Mouse (Mus musculus) granulocyte monocyte progenitor cell, adult 5-6 weeks (primary cell): ENCODE results near the gene Serpinb3b. TPM values are rescaled to one million over a fixed set of nuclear protein-coding genes. Genes with fewer than 3 reads are reported as not detected.
"Not testable (repeated sequence)": the region's sequence is repeated elsewhere in the genome, so short reads cannot be mapped to it uniquely, and the experiment has no call there.

Experiments
- ATAC-seq: replicated peaks from 2 replicates; pipeline ENCODE4 v1.8.0; 2016; ENCODE audit warnings: mild to moderate bottlenecking, moderate TSS enrichment, inconsistent platforms; ENCODE audit not compliant: poor library complexity, severe bottlenecking
- total RNA-seq, 2 experiments: library from RNA; stranded (forward) in 1 of 2; stranded (reverse) in 1 of 2; fragments of 200-712, 200-1000 nt in 1 of 2; fragments of >200 nt in 1 of 2; fragmentation: Nextera tagmentation in 1 of 2; gene quantifications; 2 replicates each; pipeline ENCODE4 v1.2.3; 2014 to 2017

The Serpinb3b gene
- not detected in 2 replicates for total RNA-seq (2014; fragmentation: Nextera tagmentation)
- total RNA-seq (2017), result not detected in 2 replicates

DNA sequence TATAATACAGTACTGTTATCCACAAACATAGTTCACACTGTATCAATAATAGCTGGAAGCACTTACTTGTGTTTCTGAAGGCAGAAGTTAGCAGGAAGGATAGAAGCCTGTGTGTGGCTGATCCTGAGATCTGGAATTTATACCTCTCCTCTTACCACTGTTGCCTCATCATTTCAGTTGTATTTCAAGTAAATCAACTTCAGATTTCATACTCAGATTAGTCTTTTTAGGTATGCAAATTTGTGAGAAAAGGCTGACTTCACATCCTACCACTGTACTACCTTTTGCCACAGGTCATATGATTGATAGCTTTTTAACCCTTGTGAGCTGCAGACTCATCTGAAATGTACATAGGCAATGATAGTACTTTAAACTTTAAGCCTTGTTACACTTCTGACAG, at the start of gene Serpinb3b, which contains the start of gene Serpinb3c:
Gene Serpinb3b (minus strand): TSS at position 101 of the 400 bp plus-strand sequence.
Gene Serpinb3c (minus strand): TSS at position 111 of the 400 bp plus-strand sequence.
- ATAC-seq, result not testable (repeated sequence)

DNA sequence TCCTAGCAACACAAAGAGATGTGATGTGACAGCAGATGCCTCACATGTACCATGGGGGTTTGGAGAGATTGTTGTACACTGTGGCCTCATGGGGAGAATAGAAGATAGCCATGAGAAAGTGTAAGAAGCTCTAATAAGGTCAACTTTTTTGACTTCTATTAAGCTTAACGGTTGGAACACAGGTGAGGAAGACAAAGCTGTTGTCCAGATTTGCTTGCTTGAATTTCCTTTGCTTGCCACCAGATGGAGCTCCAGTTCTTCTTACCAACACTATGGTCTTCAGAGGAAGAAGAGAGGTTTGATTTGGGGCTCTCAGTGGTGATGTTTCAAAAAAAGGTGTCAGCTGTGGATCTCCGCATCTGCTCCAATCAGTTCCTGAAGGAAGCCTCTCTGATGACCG, 35.0 kb downstream of the Serpinb3b start:
- peak; percentile 93 for ATAC-seq

DNA sequence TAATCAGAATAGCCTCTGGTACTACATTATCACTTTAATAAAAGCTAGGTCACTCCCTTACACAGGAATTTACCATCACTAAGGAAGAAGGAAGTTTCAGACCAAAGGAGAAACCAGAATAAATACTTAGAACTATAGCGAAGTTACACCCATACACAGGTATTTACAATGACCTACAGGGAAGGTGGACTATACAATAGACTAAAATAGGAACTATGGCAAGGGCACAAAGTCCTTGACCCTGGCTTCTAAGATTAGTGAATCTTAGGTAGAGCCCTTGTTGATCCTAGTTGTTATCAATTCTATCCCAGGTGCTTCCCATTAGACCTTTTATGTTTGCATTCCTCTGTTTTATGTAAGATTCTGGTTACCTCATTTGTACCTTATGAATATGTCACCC, 60.9 kb downstream of the Serpinb3b start:
- not testable (repeated sequence) for ATAC-seq

DNA sequence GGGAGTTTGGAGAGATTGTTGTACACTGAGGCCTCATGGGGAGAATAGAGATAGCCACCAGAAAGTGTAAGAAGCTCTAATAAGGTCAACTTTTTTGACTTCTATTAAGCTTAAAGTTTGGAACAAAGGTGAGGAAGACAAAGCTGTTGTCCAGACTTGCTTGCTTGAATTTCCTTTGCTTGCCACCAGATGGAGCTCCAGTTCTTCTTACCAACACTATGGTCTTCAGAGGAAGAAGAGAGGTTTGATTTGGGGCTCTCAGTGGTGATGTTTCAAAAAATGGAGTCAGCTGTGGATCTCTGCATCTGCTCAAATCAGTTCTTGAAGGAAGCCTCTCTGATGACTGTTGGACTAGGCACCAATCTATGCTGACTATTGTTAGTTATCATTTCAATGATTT, 150.7 kb downstream of the Serpinb3b start:
- ATAC-seq, result peak; percentile 90

Other genes with a start within 250 kb of the Serpinb3b start
- gene Serpinb3a, start 226.1 kb downstream of the Serpinb3b start, total RNA-seq (2014; fragmentation: Nextera tagmentation), result not detected in 2 replicates
- not detected in 2 replicates for gene Serpinb3a, start 226.1 kb downstream of the Serpinb3b start, total RNA-seq (2017)
- not detected in 2 replicates for gene Serpinb3d, start 194.9 kb downstream of the Serpinb3b start, total RNA-seq (2014; fragmentation: Nextera tagmentation)
- not detected in 2 replicates for gene Serpinb3d, start 194.9 kb downstream of the Serpinb3b start, total RNA-seq (2017)
- gene Serpinb3c, start within 50 bp of the Serpinb3b start, total RNA-seq (2014; fragmentation: Nextera tagmentation), result not detected in 2 replicates
- gene Serpinb3c, start within 50 bp of the Serpinb3b start, total RNA-seq (2017), result not detected in 2 replicates
- not detected in 2 replicates for gene Serpinb11, start 82.8 kb upstream of the Serpinb3b start, total RNA-seq (2014; fragmentation: Nextera tagmentation)
- gene Serpinb11, start 82.8 kb upstream of the Serpinb3b start, total RNA-seq (2017), result not detected in 2 replicates
- gene Serpinb7, start 121.3 kb upstream of the Serpinb3b start, total RNA-seq (2014; fragmentation: Nextera tagmentation), result not detected in 2 replicates
- not detected in 2 replicates for gene Serpinb7, start 121.3 kb upstream of the Serpinb3b start, total RNA-seq (2017)
- not detected in 2 replicates for gene Serpinb2, start 233.1 kb upstream of the Serpinb3b start, total RNA-seq (2014; fragmentation: Nextera tagmentation)
- 0.22 and 0.46 TPM in 2 replicates for gene Serpinb2, start 233.1 kb upstream of the Serpinb3b start, total RNA-seq (2017)